Mouse (Mus musculus) gastrocnemius, postnatal 25 days (tissue): ENCODE measurements at regions not wholly inside any gene's neighbourhood (a gene's known extent, or its start where the extent isn't known, plus 50 kb on each side); places are given as distances from the start of the nearest gene placed in this dataset.

Source experiments
- DNase-seq: peaks from one replicate; pipeline ENCODE4 v3.0.0; 2022

GRCm38 (mm10) chr14:78438064-78438677 is 98.4 kb downstream of the Akap11 start:
- DNase-seq, result no peak

- DNase-seq, result no peak
Observed at GRCm38 (mm10) chr14:78436586-78436985, 100.0 kb downstream of the Akap11 start.

- DNase-seq, result no peak
Observed at GRCm38 (mm10) chr14:78435982-78436381, 100.6 kb downstream of the Akap11 start.

- DNase-seq, result no peak
Observed at GRCm38 (mm10) chr14:78435561-78435960, 101.0 kb downstream of the Akap11 start.

- DNase-seq, result no peak
Observed at GRCm38 (mm10) chr14:78434753-78435152, 101.9 kb downstream of the Akap11 start.

GRCm38 (mm10) chr14:78434126-78434525 is 102.5 kb downstream of the Akap11 start:
- no peak for DNase-seq

GRCm38 (mm10) chr14:78432471-78432870 is 104.1 kb downstream of the Akap11 start:
- DNase-seq, result no peak

- no peak for DNase-seq
Observed at GRCm38 (mm10) chr14:78431931-78432330, 104.7 kb downstream of the Akap11 start.

GRCm38 (mm10) chr14:78431406-78431805 is 105.2 kb downstream of the Akap11 start:
- DNase-seq, result no peak

GRCm38 (mm10) chr14:78428233-78429019 is 108.2 kb downstream of the Akap11 start:
- no peak for DNase-seq

- DNase-seq, result no peak
Observed at GRCm38 (mm10) chr14:78427062-78427461, 109.5 kb downstream of the Akap11 start.

GRCm38 (mm10) chr14:78422601-78423000 is 114.0 kb downstream of the Akap11 start:
- no peak for DNase-seq

GRCm38 (mm10) chr14:78420966-78421365 is 113.1 kb upstream of the Tnfsf11 start:
- DNase-seq, result no peak

- no peak for DNase-seq
Observed at GRCm38 (mm10) chr14:78420176-78420575, 112.3 kb upstream of the Tnfsf11 start.

GRCm38 (mm10) chr14:78405568-78405967 is 97.7 kb upstream of the Tnfsf11 start:
- DNase-seq, result no peak

GRCm38 (mm10) chr14:78397914-78398313 is 90.1 kb upstream of the Tnfsf11 start:
- DNase-seq, result no peak

- DNase-seq, result no peak
Observed at GRCm38 (mm10) chr14:78395631-78396030, 87.8 kb upstream of the Tnfsf11 start.

GRCm38 (mm10) chr14:78387011-78387410 is 79.2 kb upstream of the Tnfsf11 start:
- DNase-seq, result no peak

- no peak for DNase-seq
Observed at GRCm38 (mm10) chr14:78384370-78384769, 76.5 kb upstream of the Tnfsf11 start.

- peak; percentile 72 for DNase-seq
Observed at GRCm38 (mm10) chr14:78383256-78383709, 75.4 kb upstream of the Tnfsf11 start.

GRCm38 (mm10) chr14:78380011-78380410 is 72.2 kb upstream of the Tnfsf11 start:
- no peak for DNase-seq

GRCm38 (mm10) chr14:78376591-78376990 is 68.7 kb upstream of the Tnfsf11 start:
- DNase-seq, result no peak

GRCm38 (mm10) chr14:78375746-78376495 is 68.1 kb upstream of the Tnfsf11 start:
- DNase-seq, result no peak
